Mouse (Mus musculus): ENCODE results near the gene Ifi47. TPM values are rescaled to one million over a fixed set of nuclear protein-coding genes. Genes with fewer than 3 reads are reported as not detected.
A peak's percentile ranks its signal among the peaks of the same experiment; 100 is the strongest.

Ifi47 gene
- polyA plus RNA-seq, 1 experiment from 2014 or later = 0.19 TPM

DNA sequence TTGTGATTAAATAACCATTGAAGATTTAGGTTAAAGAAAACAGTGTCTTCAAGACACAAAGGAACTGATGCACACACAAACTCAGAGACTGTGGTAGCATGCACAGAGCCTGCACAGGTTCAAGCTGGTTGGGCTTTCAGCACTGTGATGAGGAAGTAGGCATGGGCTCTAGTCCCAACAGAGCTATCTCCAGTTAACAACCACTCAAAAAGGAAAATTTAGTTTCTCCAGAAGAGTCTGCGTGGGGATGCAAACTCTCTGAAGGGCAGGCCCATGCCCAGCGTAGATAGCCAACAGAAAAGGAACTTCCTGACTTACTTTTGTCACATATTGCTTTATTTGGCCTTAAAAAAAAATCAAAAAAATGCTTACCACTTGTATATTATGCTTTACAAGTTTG lies 16.4 kb downstream of the Ifi47 start:
- H3K4me3 ChIP-seq = no peak overlapping the region
- DNase-seq (ENCODE audit: low spot score) = no peak
- WGBS = 94% methylated on average over 2 of the region's 2 CpGs

DNA sequence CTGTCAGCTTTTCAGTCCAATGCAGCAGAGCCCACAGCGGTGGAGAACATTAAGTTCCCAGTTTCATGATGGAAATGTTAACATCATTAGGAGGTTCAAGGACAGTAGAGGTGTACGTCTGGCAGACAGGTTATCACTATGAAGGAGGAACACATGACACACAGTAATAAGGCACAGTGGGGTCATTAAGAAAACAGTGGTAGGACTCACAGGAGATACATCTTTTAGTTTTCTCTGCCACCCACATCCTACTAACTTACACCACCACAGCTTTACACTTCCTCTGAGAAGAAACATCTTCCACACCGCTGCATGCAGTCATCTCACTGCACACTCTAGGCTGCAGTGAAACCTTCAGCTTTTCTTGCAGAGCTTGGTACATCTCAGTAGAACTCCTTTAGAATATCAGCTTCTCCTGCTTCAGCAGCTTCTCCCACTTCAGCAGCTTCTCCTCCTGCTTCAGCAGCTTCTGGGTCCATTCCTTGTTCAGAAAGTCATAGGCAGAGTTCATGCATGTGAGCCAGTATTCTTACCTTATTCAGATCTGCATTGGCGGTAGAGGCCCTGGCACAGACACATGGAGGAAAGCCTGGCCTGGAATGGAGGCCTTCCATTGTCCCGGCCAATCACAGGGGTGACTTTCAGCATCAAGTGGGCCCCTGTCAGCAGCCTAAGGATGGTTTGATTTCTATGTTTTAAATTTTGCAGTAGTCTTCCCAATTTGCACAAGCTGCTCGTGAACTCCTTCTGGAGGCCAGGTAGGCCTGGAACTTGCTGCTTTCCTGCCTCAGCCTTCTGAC lies 17.7 kb downstream of the Ifi47 start:
- no peak for DNase-seq (ENCODE audit: low spot score)
- Histone ChIP-seq H3K27ac (replicated peaks) (no peak overlapping the region), H3K4me1 (no peaks in the 10 kb centered on the region), H3K27me3 (replicated peaks; ENCODE audit: low read depth, poor library complexity, severe bottlenecking) (no peaks in the 10 kb centered on the region), H3K36me3 (replicated peaks) (no peaks in the 10 kb centered on the region), H3K4me3 (no peak overlapping the region), H3K9me3 (no peaks in the 10 kb centered on the region)
- 90% methylated on average over 6 of the region's 6 CpGs for WGBS

More for the DNA sequence above, 16.4 kb downstream of the Ifi47 start:
- Histone ChIP-seq H3K36me3 (replicated peaks) (no peaks in the 10 kb centered on the region), H3K4me1 (peaks cover 8% of the 10 kb centered on the region), H3K9me3 (no peaks in the 10 kb centered on the region), H3K27me3 (replicated peaks; ENCODE audit: low read depth, poor library complexity, severe bottlenecking) (no peaks in the 10 kb centered on the region), H3K27ac (replicated peaks) (no peak overlapping the region)

DNA sequence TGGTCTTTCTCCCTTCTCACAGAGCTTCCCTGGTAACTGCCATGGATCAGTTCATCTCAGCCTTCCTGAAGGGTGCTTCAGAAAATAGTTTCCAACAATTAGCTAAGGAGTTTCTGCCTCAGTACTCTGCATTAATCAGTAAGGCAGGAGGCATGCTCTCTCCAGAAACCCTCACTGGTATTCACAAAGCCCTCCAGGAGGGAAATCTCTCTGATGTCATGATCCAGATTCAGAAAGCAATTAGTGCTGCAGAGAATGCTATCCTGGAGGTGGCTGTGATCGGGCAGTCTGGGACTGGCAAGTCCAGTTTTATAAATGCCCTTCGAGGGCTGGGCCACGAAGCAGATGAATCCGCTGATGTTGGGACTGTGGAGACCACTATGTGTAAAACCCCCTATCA lies 19.0 kb downstream of the Ifi47 start:
- WGBS = 86% methylated on average over 4 of the region's 4 CpGs
- DNase-seq (ENCODE audit: low spot score) = no peak
- H3K9me3 ChIP-seq = no peaks in the 10 kb centered on the region

DNA sequence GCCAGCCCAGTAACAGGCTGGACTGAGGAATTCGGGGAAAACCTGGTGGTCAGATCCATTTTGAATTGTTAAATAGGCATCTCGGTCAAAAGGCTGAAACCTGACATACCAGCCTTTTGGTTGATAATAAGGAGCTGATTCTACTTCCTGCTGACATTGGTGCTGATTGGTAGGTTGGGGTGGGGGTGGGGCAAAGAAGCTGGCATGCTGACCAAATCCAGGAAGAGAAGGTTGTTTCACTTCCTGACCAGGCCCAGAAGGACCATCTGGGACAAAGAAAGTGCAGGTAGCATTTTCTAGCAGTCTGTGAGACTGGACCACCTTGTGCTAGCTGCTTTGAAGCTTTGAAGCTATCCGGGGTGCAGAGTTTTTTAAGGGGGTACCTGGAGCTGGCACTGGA lies 24.0 kb downstream of the Ifi47 start:
- DNase-seq (ENCODE audit: low spot score) = no peak
- no peaks in the 10 kb centered on the region for H3K27me3 ChIP-seq (replicated peaks; ENCODE audit: low read depth, poor library complexity, severe bottlenecking)
- peaks cover 8% of the 10 kb centered on the region; the same call in 1 of the 2 replicates for H3K4me1 ChIP-seq
- no peak overlapping the region for H3K4me3 ChIP-seq
- no peaks in the 10 kb centered on the region for H3K9me3 ChIP-seq
- H3K36me3 ChIP-seq (replicated peaks) = no peaks in the 10 kb centered on the region
- no peak overlapping the region for H3K27ac ChIP-seq (replicated peaks)
- WGBS = 85% methylated on average over 3 of the region's 3 CpGs

More for the DNA sequence above, 19.0 kb downstream of the Ifi47 start:
- Histone ChIP-seq H3K36me3 (replicated peaks) (no peaks in the 10 kb centered on the region), H3K27me3 (replicated peaks; ENCODE audit: low read depth, poor library complexity, severe bottlenecking) (no peaks in the 10 kb centered on the region), H3K27ac (replicated peaks) (no peak overlapping the region), H3K4me1 (no peaks in the 10 kb centered on the region), H3K4me3 (no peak overlapping the region)

DNA sequence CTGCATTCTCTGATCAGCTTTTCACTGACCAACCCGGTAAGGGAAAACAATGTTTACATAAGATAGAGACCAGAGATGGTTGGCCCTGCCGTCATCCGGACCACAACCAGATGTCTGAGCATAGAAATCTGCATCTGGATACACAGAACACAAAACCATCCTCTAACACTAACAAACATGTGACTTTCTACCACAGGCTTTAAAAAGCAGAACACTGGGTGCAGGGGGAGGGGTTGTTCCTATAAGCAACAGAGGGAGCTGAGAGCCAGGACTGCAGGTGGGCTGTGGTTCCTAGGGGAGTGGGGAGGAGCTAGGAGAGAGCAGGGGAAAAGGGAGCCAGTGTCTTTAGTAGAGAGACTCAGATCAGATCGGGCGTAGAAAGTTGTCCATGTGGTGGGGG lies 25.1 kb downstream of the Ifi47 start:
- no peak overlapping the region for H3K4me3 ChIP-seq
- WGBS = 47% methylated on average over 5 of the region's 5 CpGs
- no peak for DNase-seq (ENCODE audit: low spot score)

DNA sequence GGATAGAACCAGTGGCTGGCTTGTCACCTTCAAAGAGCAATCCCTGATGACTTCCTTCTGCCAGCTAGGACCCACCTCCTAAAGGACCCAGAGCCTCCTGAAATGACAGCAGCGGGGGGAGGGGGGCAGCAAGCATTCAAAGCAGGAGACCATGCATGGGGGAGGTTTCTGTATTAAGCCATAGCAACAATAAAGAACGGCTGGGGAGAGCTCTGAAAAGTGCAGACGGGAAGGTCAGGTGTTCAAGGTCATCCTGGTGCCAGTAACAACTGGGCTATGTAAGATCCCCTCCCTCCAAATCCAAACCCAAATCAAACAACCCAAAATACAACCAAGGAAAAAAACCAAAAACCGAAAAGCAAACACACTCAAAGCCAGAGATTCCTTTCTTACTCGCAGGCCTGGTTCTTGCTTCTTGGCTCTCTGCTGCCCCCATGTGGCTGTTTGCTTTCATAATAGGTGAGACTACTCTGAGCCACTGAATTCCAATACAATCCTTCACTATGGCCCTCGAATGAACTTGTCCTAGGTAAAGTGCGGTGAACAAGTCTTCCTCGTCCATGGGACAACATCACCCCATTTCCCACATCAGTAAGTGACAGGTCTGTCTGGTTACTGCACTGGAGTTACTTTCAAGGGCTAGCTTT lies 26.8 kb downstream of the Ifi47 start:
- H3K27me3 ChIP-seq (replicated peaks; ENCODE audit: low read depth, poor library complexity, severe bottlenecking) = no peaks in the 10 kb centered on the region
- peaks cover 8% of the 10 kb centered on the region; the same call in 1 of the 2 replicates for H3K4me1 ChIP-seq
- peak; percentile 87 for DNase-seq (ENCODE audit: low spot score)
- 0 out of 2 replicates have a peak overlapping the region, but pooled peaks have one; percentile 11 for H3K27ac ChIP-seq (replicated peaks)
- no peaks in the 10 kb centered on the region for H3K9me3 ChIP-seq
- 20% methylated on average over 8 of the region's 8 CpGs for WGBS
- no peaks in the 10 kb centered on the region for H3K36me3 ChIP-seq (replicated peaks)
- no peak overlapping the region for H3K4me3 ChIP-seq

More for the DNA sequence above, 25.1 kb downstream of the Ifi47 start:
- no peaks in the 10 kb centered on the region for H3K36me3 ChIP-seq (replicated peaks)
- H3K9me3 ChIP-seq = no peaks in the 10 kb centered on the region
- H3K4me1 ChIP-seq = peaks cover 8% of the 10 kb centered on the region; the same call in 1 of the 2 replicates
- H3K27ac ChIP-seq (replicated peaks) = no peak overlapping the region
- H3K27me3 ChIP-seq (replicated peaks; ENCODE audit: low read depth, poor library complexity, severe bottlenecking) = no peaks in the 10 kb centered on the region

DNA sequence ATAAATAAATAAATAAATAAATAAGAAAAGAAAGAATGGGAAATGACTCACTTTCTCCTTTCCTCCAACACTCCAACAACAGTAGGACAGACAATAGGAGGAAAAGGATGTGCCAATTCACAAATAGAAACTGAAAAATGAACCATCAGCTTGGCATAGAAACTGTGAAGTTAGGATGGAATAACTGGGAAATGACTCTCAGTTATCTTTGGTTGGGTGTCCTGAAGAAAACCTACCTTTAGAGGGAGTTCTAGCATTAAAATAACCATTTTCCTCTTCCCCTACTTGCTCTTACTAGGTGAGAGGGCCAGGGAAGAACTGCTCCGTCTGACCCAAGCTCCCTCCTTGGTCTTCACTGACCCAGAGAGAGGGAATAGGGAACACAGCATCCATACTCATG lies 29.4 kb downstream of the Ifi47 start:
- no peaks in the 10 kb centered on the region for H3K36me3 ChIP-seq (replicated peaks)
- H3K4me1 ChIP-seq = peaks cover 8% of the 10 kb centered on the region; the same call in 1 of the 2 replicates
- no peaks in the 10 kb centered on the region for H3K9me3 ChIP-seq
- H3K4me3 ChIP-seq = no peak overlapping the region
- no peak for DNase-seq (ENCODE audit: low spot score)
- no peak overlapping the region for H3K27ac ChIP-seq (replicated peaks)
- 76% methylated on average over 1 of the region's 1 CpGs for WGBS
- no peaks in the 10 kb centered on the region for H3K27me3 ChIP-seq (replicated peaks; ENCODE audit: low read depth, poor library complexity, severe bottlenecking)

DNA sequence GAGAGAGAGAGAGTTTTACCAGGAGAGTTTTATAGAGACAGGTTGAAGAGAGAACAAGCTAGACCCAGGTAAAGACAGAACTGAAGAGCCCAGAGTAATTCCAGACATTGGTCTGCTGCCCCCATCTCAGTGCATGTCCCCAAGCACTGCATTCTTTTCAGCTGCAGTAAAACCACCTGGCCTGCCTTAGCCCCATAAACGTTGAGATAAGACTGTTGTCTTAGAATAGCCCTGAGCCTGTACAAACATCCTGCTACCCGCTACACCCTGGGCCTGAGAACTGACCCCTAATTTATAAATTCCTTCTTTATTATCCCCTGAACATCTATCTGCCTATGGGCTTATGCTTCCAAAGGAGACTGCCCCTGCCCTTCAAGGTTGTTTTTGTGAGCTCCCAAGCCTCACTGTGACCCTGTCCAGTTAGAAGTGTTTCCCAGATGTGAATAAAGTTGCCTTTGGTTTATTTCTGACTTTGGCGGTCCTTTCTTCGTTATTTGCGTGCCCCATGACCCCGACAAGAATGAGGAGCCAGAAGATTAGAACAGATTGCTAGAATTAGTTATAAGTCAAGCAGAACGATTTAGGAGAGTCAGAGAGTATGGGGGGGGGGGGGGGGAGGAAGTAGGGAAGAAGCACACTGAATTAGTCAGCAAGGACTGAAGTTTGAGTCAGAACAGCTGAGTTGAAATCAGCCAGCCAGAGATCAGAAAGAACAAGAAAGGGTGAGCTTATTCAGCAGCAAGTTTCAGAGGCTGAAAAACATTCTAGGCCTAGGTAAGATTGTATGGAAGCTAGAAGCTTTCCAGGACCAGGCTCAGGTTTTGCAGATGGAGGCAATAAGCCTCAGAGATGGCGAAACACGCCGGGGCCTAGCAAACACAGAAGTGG lies 31.5 kb downstream of the Ifi47 start:
- Histone ChIP-seq H3K4me1 (0 out of 2 replicates have a peak, but pooled peaks cover 2% of the 10 kb centered on the region), H3K36me3 (replicated peaks) (no peaks in the 10 kb centered on the region)
- 59% methylated on average over 10 of the region's 10 CpGs for WGBS

DNA sequence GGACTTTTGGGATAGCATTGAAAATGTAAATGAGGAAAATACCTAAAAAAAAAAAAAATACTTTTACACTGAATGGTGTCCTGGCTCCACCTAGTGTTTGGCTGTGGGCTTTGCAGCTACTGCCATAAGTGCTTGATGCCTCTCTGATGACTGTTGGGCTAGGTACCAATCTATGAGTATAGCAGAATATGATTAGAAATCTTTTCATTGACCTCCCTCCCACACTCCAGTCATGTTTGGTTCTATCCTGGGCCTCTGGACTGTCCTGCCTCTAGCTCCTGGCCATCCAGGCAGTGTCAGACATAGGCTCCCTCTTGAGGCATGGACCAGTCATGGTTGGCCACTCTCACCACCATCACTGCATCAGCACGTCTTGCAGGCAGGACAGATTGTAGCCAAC lies 32.4 kb downstream of the Ifi47 start:
- no peaks in the 10 kb centered on the region for H3K36me3 ChIP-seq (replicated peaks)
- no peaks in the 10 kb centered on the region for H3K4me1 ChIP-seq
- no peaks in the 10 kb centered on the region for H3K9me3 ChIP-seq
- 38% methylated on average over 1 of the region's 1 CpGs for WGBS
- no peak for DNase-seq (ENCODE audit: low spot score)
- no peak overlapping the region for H3K27ac ChIP-seq (replicated peaks)
- no peak overlapping the region for H3K4me3 ChIP-seq
- no peaks in the 10 kb centered on the region for H3K27me3 ChIP-seq (replicated peaks; ENCODE audit: low read depth, poor library complexity, severe bottlenecking)

More for the DNA sequence above, 31.5 kb downstream of the Ifi47 start:
- no peak overlapping the region for H3K27ac ChIP-seq (replicated peaks)
- no peaks in the 10 kb centered on the region for H3K9me3 ChIP-seq
- H3K27me3 ChIP-seq (replicated peaks; ENCODE audit: low read depth, poor library complexity, severe bottlenecking) = no peaks in the 10 kb centered on the region
- H3K4me3 ChIP-seq = no peak overlapping the region
- DNase-seq (ENCODE audit: low spot score) = no peak

DNA sequence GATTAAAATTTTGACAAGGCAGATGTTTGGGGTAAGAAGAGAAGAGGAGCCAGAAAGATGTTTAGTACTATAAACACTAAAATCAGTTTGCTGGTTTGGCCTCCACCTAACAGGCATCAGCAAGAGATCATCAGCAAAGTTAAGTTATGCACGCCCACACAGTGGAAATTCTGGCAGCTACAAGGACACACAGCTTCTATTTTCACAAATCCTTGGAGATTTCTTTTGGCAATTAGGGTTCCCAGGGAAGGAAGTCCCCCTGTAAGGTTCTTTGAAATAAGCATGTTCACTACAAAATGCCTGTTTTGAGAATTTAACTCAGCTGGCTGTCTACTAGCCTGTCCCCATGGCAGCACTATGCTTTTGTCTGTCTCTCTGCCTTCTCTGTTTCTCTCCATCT lies 34.6 kb downstream of the Ifi47 start:
- DNase-seq (ENCODE audit: low spot score) = no peak
- no peak overlapping the region for H3K4me3 ChIP-seq
- H3K9me3 ChIP-seq = no peaks in the 10 kb centered on the region
- no peaks in the 10 kb centered on the region for H3K36me3 ChIP-seq (replicated peaks)
- no peaks in the 10 kb centered on the region for H3K4me1 ChIP-seq
- H3K27ac ChIP-seq (replicated peaks) = no peak overlapping the region
- 65% methylated on average over 1 of the region's 1 CpGs for WGBS
- H3K27me3 ChIP-seq (replicated peaks; ENCODE audit: low read depth, poor library complexity, severe bottlenecking) = no peaks in the 10 kb centered on the region

DNA sequence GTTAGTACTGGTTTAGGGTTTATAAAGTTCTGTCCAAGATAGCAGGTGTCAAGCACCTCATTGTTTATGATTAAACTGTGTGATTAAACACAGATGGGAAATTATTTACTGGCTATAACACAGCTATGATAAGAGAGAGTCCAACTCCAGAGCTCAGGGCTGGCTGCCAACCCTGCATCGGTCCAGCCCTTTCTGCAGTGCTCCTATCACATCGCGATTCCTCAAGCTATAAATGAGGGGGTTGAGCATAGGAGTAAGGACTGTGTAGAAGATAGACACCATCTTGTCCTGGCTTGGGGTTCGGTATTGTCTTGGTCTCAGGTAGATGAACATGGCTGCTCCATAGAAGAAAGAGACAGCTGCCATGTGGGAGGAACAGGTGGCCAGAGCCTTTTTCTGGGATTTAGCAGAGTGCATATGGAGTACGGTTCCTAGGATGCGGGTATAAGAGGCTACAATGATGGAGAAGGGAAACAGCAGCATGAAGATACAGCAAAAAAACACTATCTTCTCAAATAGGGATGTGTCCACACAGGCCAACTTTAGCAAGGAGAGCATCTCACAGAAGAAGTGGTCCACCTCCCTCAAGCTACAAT lies 36.3 kb downstream of the Ifi47 start:
- Histone ChIP-seq H3K4me3 (no peak overlapping the region), H3K27me3 (replicated peaks; ENCODE audit: low read depth, poor library complexity, severe bottlenecking) (no peaks in the 10 kb centered on the region), H3K36me3 (replicated peaks) (no peaks in the 10 kb centered on the region), H3K4me1 (no peaks in the 10 kb centered on the region), H3K9me3 (no peaks in the 10 kb centered on the region), H3K27ac (replicated peaks) (no peak overlapping the region)
- no peak for DNase-seq (ENCODE audit: low spot score)
- 90% methylated on average over 6 of the region's 6 CpGs for WGBS

DNA sequence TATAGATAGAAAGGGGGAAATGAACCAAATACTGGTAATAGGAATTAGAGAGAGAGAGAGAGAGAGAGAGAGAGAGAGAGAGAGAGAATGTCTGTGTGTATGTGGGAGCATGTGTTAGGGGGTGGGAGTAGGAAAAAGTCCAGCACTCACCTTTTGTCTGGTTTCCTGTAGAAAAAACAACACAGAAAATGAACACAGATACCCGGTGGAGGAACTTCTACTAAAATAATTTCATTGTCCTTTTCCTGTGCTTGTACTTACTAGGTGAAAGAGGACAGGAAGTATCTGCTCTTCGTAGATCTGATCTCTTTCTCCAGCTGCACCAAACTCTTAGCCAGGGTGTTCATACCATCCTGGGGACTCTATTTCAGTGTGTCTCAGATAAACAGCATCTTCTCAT lies 37.8 kb downstream of the Ifi47 start:
- no peaks in the 10 kb centered on the region for H3K36me3 ChIP-seq (replicated peaks)
- no peak overlapping the region for H3K27ac ChIP-seq (replicated peaks)
- DNase-seq (ENCODE audit: low spot score) = no peak
- no peaks in the 10 kb centered on the region for H3K9me3 ChIP-seq
- H3K27me3 ChIP-seq (replicated peaks; ENCODE audit: low read depth, poor library complexity, severe bottlenecking) = no peaks in the 10 kb centered on the region
- H3K4me3 ChIP-seq = no peak overlapping the region
- 75% methylated on average over 2 of the region's 2 CpGs for WGBS
- H3K4me1 ChIP-seq = no peaks in the 10 kb centered on the region

Measured in embryonic facial prominence, embryonic 10.5 days (tissue).